Mouse (Mus musculus) heart, embryonic 13.5 days (tissue): ENCODE measurements around the gene Rin1. TPM values are rescaled to one million over a fixed set of nuclear protein-coding genes. Genes with fewer than 3 reads are reported as not detected.

Experiments
- ATAC-seq: fragments of 200-750 bp; cut with Nextera tagmentation; 2 replicates; pipeline ENCODE4 v1.8.0; 2017; ENCODE audit warnings: moderate TSS enrichment; ENCODE audit not compliant: insufficient number of reproducible peaks, low FRiP score, low TSS enrichment; ENCODE audit errors: extremely low read depth
- H3K27ac ChIP-seq: fragments of 300-500 bp; sonication (generic); replicated peaks from 2 replicates; pipeline ENCODE4 v1.5.1; 2015; ENCODE audit warnings: moderate library complexity, mild to moderate bottlenecking, inconsistent platforms
- H3K27me3 ChIP-seq: fragments of 300-500 bp; sonication (generic); replicated peaks from 2 replicates; pipeline ENCODE4 v1.6.1; 2015; ENCODE audit warnings: mild to moderate bottlenecking, inconsistent platforms
- H3K36me3 ChIP-seq: fragments of 300-500 bp; sonication (generic); 2 replicates; pipeline ENCODE4 v1.6.1; 2015; ENCODE audit warnings: mild to moderate bottlenecking, inconsistent platforms
- H3K4me1 ChIP-seq: fragments of 300-500 bp; sonication (generic); 2 replicates; pipeline ENCODE4 v1.6.1; 2015; ENCODE audit warnings: inconsistent platforms
- H3K4me2 ChIP-seq: fragments of 300-500 bp; sonication (generic); 2 replicates; pipeline ENCODE4 v1.6.1; 2015; ENCODE audit warnings: inconsistent platforms, mild to moderate bottlenecking, moderate library complexity
- H3K4me3 ChIP-seq: fragments of 300-500 bp; sonication (generic); 2 replicates; pipeline ENCODE4 v1.5.1; 2015; ENCODE audit warnings: moderate library complexity, mild to moderate bottlenecking, inconsistent platforms
- H3K9ac ChIP-seq: fragments of 300-500 bp; sonication (generic); 2 replicates; pipeline ENCODE4 v1.6.1; 2015; ENCODE audit warnings: inconsistent platforms, mild to moderate bottlenecking, moderate library complexity
- H3K9me3 ChIP-seq: fragments of 300-500 bp; sonication (generic); 2 replicates; pipeline ENCODE4 v1.6.1; 2016; ENCODE audit warnings: inconsistent platforms
- WGBS: fragments of 180-500 bp; shearing (Covaris S2); methylation state at CpG from one replicate; pipeline ENCODE4 v1.1.7; 2015; ENCODE audit warnings: mixed read lengths; 5-methylcytosine and 5-hydroxymethylcytosine counted together
- polyA plus RNA-seq: library from polyadenylated mRNA; unstranded; fragments of >200 nt; fragmentation: Nextera tagmentation; extraction: Ambion mirVana; gene quantifications from 2 replicates; pipeline ENCODE4 v1.2.1, GENCODE M21; 2015

The Rin1 gene
- polyA plus RNA-seq, 1 experiment from 2014 or later: 3.5 TPM

DNA sequence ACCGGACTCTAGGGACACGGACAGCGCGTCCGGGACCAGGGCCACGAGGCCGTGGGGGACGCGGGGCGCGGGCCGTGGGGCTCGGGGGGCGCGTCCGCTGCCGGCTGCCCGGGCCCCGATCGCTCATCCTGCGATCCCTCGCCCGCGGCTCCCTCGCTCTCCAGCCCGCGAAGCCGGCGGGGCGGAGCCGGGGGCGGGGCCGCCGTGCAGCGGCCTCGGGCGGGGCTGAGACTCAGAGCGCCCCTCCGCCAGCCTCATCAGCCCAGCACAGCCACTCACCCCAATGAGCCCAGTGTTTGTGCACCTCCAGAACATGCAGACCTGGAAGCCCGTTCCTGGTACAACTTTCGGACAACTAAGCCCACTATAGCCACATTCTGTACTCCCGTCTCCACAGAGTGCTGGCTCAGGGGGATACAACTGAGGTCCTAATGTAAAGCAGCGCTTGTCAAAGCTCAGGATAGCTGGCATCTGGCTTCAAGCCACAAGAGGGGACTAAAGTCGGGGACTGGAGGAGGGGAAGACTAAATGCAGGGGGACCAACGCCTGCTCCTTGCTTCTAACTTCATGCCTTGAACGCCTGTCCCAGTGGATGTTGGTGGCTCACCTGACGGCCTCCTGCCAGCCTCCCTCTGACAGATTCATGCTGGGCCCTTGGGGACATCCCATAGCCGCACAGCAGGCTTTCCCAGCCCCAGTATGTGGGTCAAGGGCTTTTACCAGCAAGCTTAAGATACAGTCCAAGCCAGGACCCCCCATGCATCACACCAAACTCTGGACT lies 48.3 kb downstream of the Rin1 start, which contains the start of gene Cnih2:
Cnih2 (minus strand) TSS at position 159 of the 781 bp plus-strand sequence.
- Histone ChIP-seq H3K4me1 (peaks cover 66% of the 10 kb centered on the region), H3K4me2 (peak within 1 kb of the TSS; percentile 93), H3K4me3 (peak within 1 kb of the TSS; percentile 58), H3K9me3 (no peaks in the 10 kb centered on the region), H3K27ac (peak within 1 kb of the TSS; percentile 28; the same call in 1 of the 2 replicates), H3K36me3 (peaks cover 48% of the 10 kb centered on the region), H3K27me3 (peaks cover 15% of the 10 kb centered on the region; the same call in 1 of the 2 replicates), H3K9ac (peak within 1 kb of the TSS; percentile 89)
- 2% methylated on average over 40 of the region's 48 CpGs for WGBS
- 0 out of 2 replicates have a peak, but pooled peaks have one; percentile 39 for ATAC-seq

DNA sequence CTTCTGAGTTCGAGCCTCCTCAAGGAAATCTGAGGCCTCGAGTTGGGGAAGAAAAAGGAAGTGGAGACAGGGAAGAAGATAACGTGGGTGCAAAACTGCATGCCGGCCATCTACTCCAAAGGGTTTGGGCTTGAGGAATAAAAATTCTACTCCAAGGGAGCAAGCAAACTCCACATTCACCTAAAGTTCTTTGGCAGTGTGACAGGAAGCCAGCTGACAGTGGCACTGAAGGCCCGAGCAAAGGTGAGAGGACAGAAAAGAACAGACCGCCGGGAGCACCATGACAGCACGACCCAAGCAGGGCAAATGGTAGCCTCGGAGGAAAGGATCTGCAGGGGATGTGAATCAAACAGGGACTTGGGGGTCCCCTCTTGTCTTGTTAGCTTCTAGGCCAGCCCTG lies 55.8 kb downstream of the Rin1 start:
- Histone ChIP-seq H3K36me3 (peaks cover 67% of the 10 kb centered on the region), H3K27ac (peak overlapping the region; percentile 94), H3K4me3 (peak overlapping the region; percentile 88), H3K4me2 (peak overlapping the region; percentile 97), H3K4me1 (peaks cover 26% of the 10 kb centered on the region), H3K27me3 (no peaks in the 10 kb centered on the region), H3K9ac (peak overlapping the region; percentile 95), H3K9me3 (no peaks in the 10 kb centered on the region)
- ATAC-seq: no peak
- 9% methylated on average over 9 of the region's 9 CpGs for WGBS

Other genes with a start within 250 kb of the Rin1 start
- gene Gm21992, start 238.9 kb upstream of the Rin1 start, polyA plus RNA-seq: 21.5 and 26.8 TPM in 2 replicates
- 48.4 and 48.6 TPM in 2 replicates for gene Rbm14, start 238.8 kb upstream of the Rin1 start, polyA plus RNA-seq
- 40.7 and 44.1 TPM in 2 replicates for gene Ccs, start 211.1 kb upstream of the Rin1 start, polyA plus RNA-seq
- 0.04 TPM in 1 of 2 replicates, not detected in the other for gene Ccdc87, start 211.1 kb upstream of the Rin1 start, polyA plus RNA-seq
- gene Ctsf, start 195.4 kb upstream of the Rin1 start, polyA plus RNA-seq: 40.5 and 42.2 TPM in 2 replicates
- 2.8 and 3.9 TPM in 2 replicates for gene Actn3, start 172.6 kb upstream of the Rin1 start, polyA plus RNA-seq
- gene Zdhhc24, start 171.8 kb upstream of the Rin1 start, polyA plus RNA-seq: 8.4 and 8.6 TPM in 2 replicates
- gene Bbs1, start 143.9 kb upstream of the Rin1 start, polyA plus RNA-seq: 2.2 and 2.5 TPM in 2 replicates
- 84.6 and 84.7 TPM in 2 replicates for gene Dpp3, start 122.2 kb upstream of the Rin1 start, polyA plus RNA-seq
- 0.99 and 1.0 TPM in 2 replicates for gene Peli3, start 107.4 kb upstream of the Rin1 start, polyA plus RNA-seq
- 85.2 and 101 TPM in 2 replicates for gene Mrpl11, start 88.3 kb upstream of the Rin1 start, polyA plus RNA-seq
- gene Npas4, start 60.2 kb upstream of the Rin1 start, polyA plus RNA-seq: 0.09 TPM in 2 replicates
- gene Slc29a2, start 26.6 kb upstream of the Rin1 start, polyA plus RNA-seq: 8.5 and 9.4 TPM in 2 replicates
- 41.4 and 49.5 TPM in 2 replicates for gene B4gat1, start 11.7 kb upstream of the Rin1 start, polyA plus RNA-seq
- gene AC124502.3, start 11.6 kb upstream of the Rin1 start, polyA plus RNA-seq: 1.4 and 1.7 TPM in 2 replicates
- gene Brms1, start 9.1 kb upstream of the Rin1 start, polyA plus RNA-seq: 29.5 and 33.5 TPM in 2 replicates
- 17.7 and 23.6 TPM in 2 replicates for gene Cd248, start 17.6 kb downstream of the Rin1 start, polyA plus RNA-seq
- 3.5 and 4.8 TPM in 2 replicates for gene Tmem151a, start 35.0 kb downstream of the Rin1 start, polyA plus RNA-seq
- gene Yif1a, start 38.1 kb downstream of the Rin1 start, polyA plus RNA-seq: 84.3 and 94.6 TPM in 2 replicates
- 4.6 and 5.8 TPM in 2 replicates for gene Cnih2, start 48.0 kb downstream of the Rin1 start, polyA plus RNA-seq
- gene Rab1b, start 56.6 kb downstream of the Rin1 start, polyA plus RNA-seq: 220 TPM in 2 replicates
- 18.4 and 22.3 TPM in 2 replicates for gene Klc2, start 68.1 kb downstream of the Rin1 start, polyA plus RNA-seq
- 17.7 and 18.6 TPM in 2 replicates for gene Pacs1, start 222.6 kb downstream of the Rin1 start, polyA plus RNA-seq
- 210 and 227 TPM in 2 replicates for gene Sf3b2, start 245.0 kb downstream of the Rin1 start, polyA plus RNA-seq
- gene Gal3st3, start 247.8 kb downstream of the Rin1 start, polyA plus RNA-seq: 4.5 and 5.9 TPM in 2 replicates